Mouse (Mus musculus) left cerebral cortex, postnatal 36 days (tissue): ENCODE results near the gene Parvb. TPM values are rescaled to one million over a fixed set of nuclear protein-coding genes. Genes with fewer than 3 reads are reported as not detected.
"Not testable (repeated sequence)": the region's sequence is repeated elsewhere in the genome, so short reads cannot be mapped to it uniquely, and the experiment has no call there.

Source experiments
- DNase-seq, 2 experiments: peaks; one replicate each; pipeline ENCODE4 v3.0.0; 2021 to 2022; ENCODE audit warnings: low spot score in 2 of 2, mixed read lengths in 1 of 2
- intact Hi-C: fragments of 180-260 bp; cut with DNase I; formaldehyde crosslinking; loops from one replicate; pipeline ENCODE4 v1.15.1; 2025
- total RNA-seq, 2 experiments: library from RNA; stranded (reverse); gene quantifications; 2 replicates each; pipeline ENCODE4 v1.2.3; 2021

The Parvb gene
- total RNA-seq, 2 experiments from 2014 or later = 21.4 to 26.7 TPM

GRCm38 (mm10) chr15:84282206-84283085, 50.6 kb downstream of the Parvb start:
- intact Hi-C loops = no loop called here
- DNase-seq = no peak

- intact Hi-C loops = no loop called here
- no peak for DNase-seq
Observed at GRCm38 (mm10) chr15:84284059-84284458, 52.2 kb downstream of the Parvb start.

- no peak for DNase-seq
- intact Hi-C loops = loop anchor here (5.0 kb wide), 1 partner anchor 162 kb away; the partner anchor contains the start of gene Shisal1
Observed at GRCm38 (mm10) chr15:84285453-84285852, 53.6 kb downstream of the Parvb start.

- DNase-seq = not testable (repeated sequence)
- intact Hi-C loops = loop anchor here (5.0 kb wide), 1 partner anchor 158 kb away; the partner anchor contains the start of gene Shisal1
Observed at GRCm38 (mm10) chr15:84288953-84289352, 57.1 kb downstream of the Parvb start.

GRCm38 (mm10) chr15:84291097-84291496, 59.3 kb downstream of the Parvb start:
- intact Hi-C loops = no loop called here

GRCm38 (mm10) chr15:84293590-84293989, 61.7 kb downstream of the Parvb start:
- intact Hi-C loops = no loop called here
- DNase-seq = no peak

More at GRCm38 (mm10) chr15:84291097-84291496, 59.3 kb downstream of the Parvb start:
- no peak for DNase-seq

- intact Hi-C loops = no loop called here
Observed at GRCm38 (mm10) chr15:84294391-84294790, 62.5 kb downstream of the Parvb start.

GRCm38 (mm10) chr15:84295225-84295624, 63.4 kb downstream of the Parvb start:
- DNase-seq = no peak
- intact Hi-C loops = no loop called here

More at GRCm38 (mm10) chr15:84294391-84294790, 62.5 kb downstream of the Parvb start:
- no peak for DNase-seq

- intact Hi-C loops = no loop called here
- no peak for DNase-seq
Observed at GRCm38 (mm10) chr15:84297454-84297853, 65.6 kb downstream of the Parvb start.

GRCm38 (mm10) chr15:84298804-84299370, 67.0 kb downstream of the Parvb start:
- intact Hi-C loops = no loop called here
- no peak for DNase-seq

- intact Hi-C loops = no loop called here
Observed at GRCm38 (mm10) chr15:84299662-84300333, 68.0 kb downstream of the Parvb start.

GRCm38 (mm10) chr15:84300591-84300990, 68.7 kb downstream of the Parvb start:
- intact Hi-C loops = no loop called here
- DNase-seq = no peak

More at GRCm38 (mm10) chr15:84299662-84300333, 68.0 kb downstream of the Parvb start:
- DNase-seq = no peak

GRCm38 (mm10) chr15:84301026-84301425, 69.2 kb downstream of the Parvb start:
- DNase-seq = peak in 1 of 2 experiments; percentile 58
- intact Hi-C loops = no loop called here

- intact Hi-C loops = no loop called here
Observed at GRCm38 (mm10) chr15:84301641-84302420, 70.0 kb downstream of the Parvb start.

GRCm38 (mm10) chr15:84303264-84303663, 71.4 kb downstream of the Parvb start:
- intact Hi-C loops = no loop called here

More at GRCm38 (mm10) chr15:84301641-84302420, 70.0 kb downstream of the Parvb start:
- no peak for DNase-seq

GRCm38 (mm10) chr15:84305333-84305732, 73.5 kb downstream of the Parvb start:
- intact Hi-C loops = no loop called here
- no peak for DNase-seq

More at GRCm38 (mm10) chr15:84303264-84303663, 71.4 kb downstream of the Parvb start:
- no peak for DNase-seq

- no peak for DNase-seq
- intact Hi-C loops = no loop called here
Observed at GRCm38 (mm10) chr15:84310271-84310670, 78.4 kb downstream of the Parvb start.

GRCm38 (mm10) chr15:84311295-84312085, 79.6 kb downstream of the Parvb start:
- DNase-seq = no peak
- intact Hi-C loops = no loop called here
